Mouse (Mus musculus) liver, embryonic 13.5 days (tissue): Measurements from ENCODE around the gene Hcn2. TPM values are rescaled to one million over a fixed set of nuclear protein-coding genes. Genes with fewer than 3 reads are reported as not detected.
A peak's percentile ranks its signal among the peaks of the same experiment; 100 is the strongest.

ENCODE experiments used
- ATAC-seq: fragments of 200-750 bp; cut with Nextera tagmentation; 2 replicates; pipeline ENCODE4 v1.8.0; 2017; ENCODE audit warnings: low read depth, mild to moderate bottlenecking, moderate number of reproducible peaks, moderate library complexity
- DNase-seq: peaks from one replicate; pipeline ENCODE4 v3.0.0; 2022
- H3K27ac ChIP-seq: fragments of 300-500 bp; sonication (generic); 2 replicates; pipeline ENCODE4 v1.5.1; 2015; ENCODE audit warnings: moderate library complexity, mild to moderate bottlenecking, inconsistent platforms
- H3K27me3 ChIP-seq: fragments of 300-500 bp; sonication (generic); 2 replicates; pipeline ENCODE4 v1.6.1; 2015; ENCODE audit warnings: mild to moderate bottlenecking, inconsistent platforms
- H3K36me3 ChIP-seq: fragments of 300-500 bp; sonication (generic); 2 replicates; pipeline ENCODE4 v1.6.1; 2015; ENCODE audit warnings: mild to moderate bottlenecking, inconsistent platforms
- H3K4me1 ChIP-seq: fragments of 300-500 bp; sonication (generic); replicated peaks from 2 replicates; pipeline ENCODE4 v1.6.1; 2015; ENCODE audit warnings: inconsistent platforms
- H3K4me2 ChIP-seq: fragments of 300-500 bp; sonication (generic); 2 replicates; pipeline ENCODE4 v1.6.1; 2015; ENCODE audit warnings: inconsistent platforms, mild to moderate bottlenecking, moderate library complexity
- H3K4me3 ChIP-seq: fragments of 300-500 bp; sonication (generic); replicated peaks from 2 replicates; pipeline ENCODE4 v1.5.1; 2015; ENCODE audit warnings: mild to moderate bottlenecking, inconsistent platforms
- H3K9ac ChIP-seq: fragments of 300-500 bp; sonication (generic); 2 replicates; pipeline ENCODE4 v1.6.1; 2015; ENCODE audit warnings: mild to moderate bottlenecking, inconsistent platforms
- H3K9me3 ChIP-seq: fragments of 300-500 bp; sonication (generic); replicated peaks from 2 replicates; pipeline ENCODE4 v1.6.1; 2016; ENCODE audit warnings: inconsistent platforms
- WGBS: fragments of 180-500 bp; shearing (Covaris S2); methylation state at CpG from one replicate; pipeline ENCODE4 v1.1.7; 2015; ENCODE audit not compliant: insufficient replicate concordance; 5-methylcytosine and 5-hydroxymethylcytosine counted together
- polyA plus RNA-seq: library from polyadenylated mRNA; unstranded; fragments of >200 nt; fragmentation: Nextera tagmentation; extraction: Ambion mirVana; gene quantifications from 2 replicates; pipeline ENCODE4 v1.2.1, GENCODE M21; 2015

Hcn2 gene
- polyA plus RNA-seq, 1 experiment from 2014 or later = not detected

- WGBS = 25% methylated on average over 2 of the region's 2 CpGs
- Histone ChIP-seq H3K9ac (no peak overlapping the region), H3K9me3 (no peaks in the 10 kb centered on the region; the same call in 1 of the 2 replicates), H3K36me3 (no peaks in the 10 kb centered on the region), H3K27ac (no peak overlapping the region), H3K4me2 (peak overlapping the region; percentile 75), H3K4me1 (peaks cover 39% of the 10 kb centered on the region), H3K27me3 (peaks cover 62% of the 10 kb centered on the region), H3K4me3 (no peak overlapping the region)
- no peak for ATAC-seq
- DNase-seq = no peak
These were observed 62.8 kb downstream of the Hcn2 start for GRCm38 (mm10) chr10:79779193-79779592.

- Histone ChIP-seq H3K27me3 (peaks cover 68% of the 10 kb centered on the region), H3K9ac (no peak overlapping the region), H3K4me3 (peak overlapping the region; percentile 54), H3K9me3 (no peaks in the 10 kb centered on the region; the same call in 1 of the 2 replicates), H3K36me3 (no peaks in the 10 kb centered on the region), H3K4me1 (peaks cover 39% of the 10 kb centered on the region), H3K4me2 (peak overlapping the region; percentile 75), H3K27ac (peak overlapping the region; percentile 47)
- peak; percentile 96 for DNase-seq
- ATAC-seq = peak; percentile 85
- 2% methylated on average over 55 of the region's 55 CpGs for WGBS
These were observed 63.6 kb downstream of the Hcn2 start for GRCm38 (mm10) chr10:79779784-79780663.

DNA sequence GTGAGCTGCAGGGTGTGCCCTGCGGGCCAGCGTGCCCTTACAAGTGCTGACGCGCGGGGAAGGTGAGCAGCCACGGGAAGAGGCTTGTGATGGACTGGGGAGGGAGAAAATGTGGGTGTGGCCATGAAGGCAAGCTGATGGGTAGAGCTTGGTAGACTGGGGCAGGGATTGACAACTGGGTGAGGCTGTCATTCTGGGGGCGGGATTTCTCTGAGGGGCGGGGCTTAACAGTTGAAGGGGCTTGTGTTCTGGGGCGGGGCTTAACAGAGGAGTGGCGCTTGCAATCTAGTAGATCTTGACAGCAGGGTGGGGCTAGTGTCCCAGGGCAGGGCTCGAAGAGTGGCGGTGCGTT lies 64.2 kb downstream of the Hcn2 start:
- Histone ChIP-seq H3K27me3 (peaks cover 68% of the 10 kb centered on the region), H3K4me2 (peak overlapping the region; percentile 75), H3K4me3 (peak overlapping the region; percentile 54), H3K4me1 (peaks cover 39% of the 10 kb centered on the region), H3K9ac (no peak overlapping the region), H3K27ac (peak overlapping the region; percentile 47), H3K36me3 (no peaks in the 10 kb centered on the region), H3K9me3 (no peaks in the 10 kb centered on the region)
- DNase-seq = no peak
- WGBS = under 1% methylated on average over 13 of the region's 13 CpGs
- no peak for ATAC-seq

DNA sequence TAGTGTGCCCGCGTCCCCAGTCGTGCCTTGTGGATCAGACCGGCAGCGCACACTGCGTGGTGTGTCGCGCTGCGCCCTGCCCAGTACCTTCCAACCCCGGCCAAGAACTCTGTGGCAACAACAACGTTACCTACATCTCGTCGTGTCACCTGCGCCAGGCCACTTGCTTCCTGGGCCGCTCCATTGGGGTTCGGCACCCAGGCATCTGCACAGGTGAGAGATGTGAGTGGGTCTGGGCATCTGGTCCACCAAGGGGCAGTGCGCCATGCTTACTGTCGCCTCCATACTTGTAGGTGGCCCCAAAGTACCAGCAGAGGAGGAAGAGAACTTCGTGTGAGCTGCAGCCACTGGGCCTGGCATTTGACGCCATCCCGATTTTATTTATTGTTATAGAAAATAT lies 64.7 kb downstream of the Hcn2 start:
- no peak overlapping the region for H3K27ac ChIP-seq
- WGBS = 24% methylated on average over 21 of the region's 21 CpGs
- H3K27me3 ChIP-seq = peaks cover 67% of the 10 kb centered on the region
- peaks cover 39% of the 10 kb centered on the region for H3K4me1 ChIP-seq
- DNase-seq = no peak
- no peaks in the 10 kb centered on the region for H3K9me3 ChIP-seq
- no peaks in the 10 kb centered on the region for H3K36me3 ChIP-seq
- peak overlapping the region; percentile 54 for H3K4me3 ChIP-seq
- no peak for ATAC-seq
- peak overlapping the region; percentile 75 for H3K4me2 ChIP-seq
- H3K9ac ChIP-seq = no peak overlapping the region

- no peak overlapping the region for H3K4me2 ChIP-seq
- H3K27me3 ChIP-seq = peaks cover 59% of the 10 kb centered on the region
- 54% methylated on average over 5 of the region's 5 CpGs for WGBS
- H3K9me3 ChIP-seq = no peaks in the 10 kb centered on the region
- no peaks in the 10 kb centered on the region for H3K36me3 ChIP-seq
- DNase-seq (no peak), ATAC-seq (no peak)
- peaks cover 37% of the 10 kb centered on the region for H3K4me1 ChIP-seq
- no peak overlapping the region for H3K9ac ChIP-seq
- no peak overlapping the region for H3K27ac ChIP-seq
- no peak overlapping the region for H3K4me3 ChIP-seq
These were observed 65.5 kb downstream of the Hcn2 start for GRCm38 (mm10) chr10:79781956-79782355.

DNA sequence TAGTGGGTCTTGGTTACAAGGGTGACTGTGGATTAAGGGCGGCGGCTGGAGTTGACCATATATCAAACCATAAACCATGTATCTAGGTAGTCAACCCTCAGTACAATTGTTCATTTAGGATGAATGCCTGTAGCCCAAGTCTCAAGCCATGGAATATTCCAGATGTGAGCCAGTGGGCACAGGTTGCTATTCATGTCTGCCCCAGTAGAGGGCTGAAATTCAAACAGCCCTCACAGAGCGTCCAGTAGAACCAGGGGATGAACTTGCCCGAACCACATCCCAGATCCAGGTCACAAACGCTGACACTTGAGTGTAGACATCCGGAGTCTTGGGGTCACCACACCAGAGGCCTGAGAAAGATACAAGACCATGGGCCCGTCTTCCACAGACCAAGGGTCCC lies 66.6 kb downstream of the Hcn2 start:
- H3K27ac ChIP-seq = no peak overlapping the region
- H3K27me3 ChIP-seq = peaks cover 48% of the 10 kb centered on the region
- H3K36me3 ChIP-seq = no peaks in the 10 kb centered on the region
- no peak overlapping the region for H3K4me3 ChIP-seq
- H3K9me3 ChIP-seq = no peaks in the 10 kb centered on the region
- peaks cover 29% of the 10 kb centered on the region for H3K4me1 ChIP-seq
- 60% methylated on average over 7 of the region's 7 CpGs for WGBS
- DNase-seq = no peak
- H3K4me2 ChIP-seq = no peak overlapping the region
- no peak for ATAC-seq
- H3K9ac ChIP-seq = no peak overlapping the region

DNA sequence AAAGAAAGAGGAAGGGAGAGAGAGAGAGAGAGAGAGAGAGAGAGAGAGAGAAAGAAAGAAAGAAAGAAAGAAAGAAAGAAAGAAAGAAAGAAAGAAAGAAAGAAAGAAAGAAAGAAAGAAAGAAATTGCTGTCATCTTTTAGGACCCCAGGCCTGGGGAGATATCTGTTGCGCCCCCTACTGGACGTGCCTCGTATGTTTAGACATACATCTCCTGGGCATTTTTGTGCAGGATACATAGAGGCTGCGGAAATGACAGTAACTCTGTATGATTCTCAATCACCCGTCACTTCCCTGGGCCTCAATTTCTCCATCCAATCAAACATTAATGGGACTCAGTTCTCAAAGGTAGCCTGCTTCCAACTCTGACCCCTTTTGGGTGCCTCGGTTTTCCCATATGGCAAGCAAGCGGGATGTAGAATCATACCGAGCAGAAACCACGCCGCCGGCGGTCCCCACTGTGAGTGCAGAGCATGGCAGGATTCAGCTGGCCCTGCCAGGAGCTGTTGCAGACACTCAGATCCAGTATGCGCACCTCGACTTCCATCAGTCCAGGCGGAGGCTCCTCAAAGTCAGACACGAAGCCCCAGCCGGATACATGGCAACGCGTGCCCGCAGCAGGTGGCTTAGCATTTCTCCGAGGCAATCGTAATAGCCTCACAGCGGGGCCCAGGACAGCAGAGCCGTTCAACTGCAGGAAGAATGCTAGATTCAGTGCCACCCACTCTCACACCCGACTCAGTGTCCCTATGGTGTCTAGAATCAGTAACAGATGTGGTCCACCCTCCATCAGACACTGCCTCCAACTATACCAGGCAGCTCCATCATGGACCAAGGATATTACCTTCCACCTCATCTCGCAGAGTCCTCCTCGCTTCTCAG lies 67.7 kb downstream of the Hcn2 start:
- peak; percentile 45 for DNase-seq
- H3K9me3 ChIP-seq = no peaks in the 10 kb centered on the region
- WGBS = 44% methylated on average over 27 of the region's 27 CpGs
- H3K9ac ChIP-seq = no peak overlapping the region
- no peak for ATAC-seq
- no peak overlapping the region for H3K27ac ChIP-seq
- no peaks in the 10 kb centered on the region for H3K36me3 ChIP-seq
- peaks cover 37% of the 10 kb centered on the region for H3K27me3 ChIP-seq
- H3K4me1 ChIP-seq = peaks cover 29% of the 10 kb centered on the region
- no peak overlapping the region for H3K4me3 ChIP-seq
- no peak overlapping the region for H3K4me2 ChIP-seq

Other genes starting within 250 kb of the Hcn2 start
- not detected in 2 replicates for gene Vmn2r83, start 247.9 kb upstream of the Hcn2 start, polyA plus RNA-seq
- gene Plpp2, start 182.8 kb upstream of the Hcn2 start, polyA plus RNA-seq = 19.9 and 20.0 TPM in 2 replicates
- 11.2 and 11.7 TPM in 2 replicates for gene Mier2, start 161.4 kb upstream of the Hcn2 start, polyA plus RNA-seq
- gene Theg, start 129.3 kb upstream of the Hcn2 start, polyA plus RNA-seq = not detected in 2 replicates
- not detected in 2 replicates for gene C2cd4c, start 102.6 kb upstream of the Hcn2 start, polyA plus RNA-seq
- 0.28 and 0.29 TPM in 2 replicates for gene Shc2, start 78.7 kb upstream of the Hcn2 start, polyA plus RNA-seq
- not detected in 2 replicates for gene Odf3l2, start 70.9 kb upstream of the Hcn2 start, polyA plus RNA-seq
- 0.24 and 0.27 TPM in 2 replicates for gene Madcam1, start 52.1 kb upstream of the Hcn2 start, polyA plus RNA-seq
- gene Tpgs1, start 47.3 kb upstream of the Hcn2 start, polyA plus RNA-seq = 25.3 and 27.5 TPM in 2 replicates
- gene Cdc34, start 34.4 kb upstream of the Hcn2 start, polyA plus RNA-seq = 164 and 166 TPM in 2 replicates
- gene Gzmm, start 27.6 kb upstream of the Hcn2 start, polyA plus RNA-seq = 0.22 and 0.32 TPM in 2 replicates
- gene Bsg, start 12.1 kb upstream of the Hcn2 start, polyA plus RNA-seq = 903 and 946 TPM in 2 replicates
- gene Polrmt, start 29.9 kb downstream of the Hcn2 start, polyA plus RNA-seq = 20.0 and 20.8 TPM in 2 replicates
- gene Fgf22, start 38.4 kb downstream of the Hcn2 start, polyA plus RNA-seq = not detected in 2 replicates
- 43.7 and 48.5 TPM in 2 replicates for gene Rnf126, start 50.3 kb downstream of the Hcn2 start, polyA plus RNA-seq
- gene Fstl3, start 60.6 kb downstream of the Hcn2 start, polyA plus RNA-seq = 0.58 and 0.68 TPM in 2 replicates
- 2.6 and 3.2 TPM in 2 replicates for gene Prss57, start 74.3 kb downstream of the Hcn2 start, polyA plus RNA-seq
- gene Palm, start 76.9 kb downstream of the Hcn2 start, polyA plus RNA-seq = 7.1 and 7.4 TPM in 2 replicates
- gene Misp, start 104.4 kb downstream of the Hcn2 start, polyA plus RNA-seq = 0.25 and 0.75 TPM in 2 replicates
- 136 and 175 TPM in 2 replicates for gene Ptbp1, start 137.8 kb downstream of the Hcn2 start, polyA plus RNA-seq
- 54.8 and 64.6 TPM in 2 replicates for gene Prtn3, start 157.8 kb downstream of the Hcn2 start, polyA plus RNA-seq
- gene Plppr3, start 158.0 kb downstream of the Hcn2 start, polyA plus RNA-seq = 5.7 and 5.8 TPM in 2 replicates
- 47.1 and 59.3 TPM in 2 replicates for gene Elane, start 169.6 kb downstream of the Hcn2 start, polyA plus RNA-seq
- gene Cfd, start 174.2 kb downstream of the Hcn2 start, polyA plus RNA-seq = not detected in 2 replicates
- gene Med16, start 192.3 kb downstream of the Hcn2 start, polyA plus RNA-seq = 16.9 and 19.0 TPM in 2 replicates
- 11.3 TPM in 1 of 2 replicates, not detected in the other for gene Gm26602, start 194.2 kb downstream of the Hcn2 start, polyA plus RNA-seq
- gene Kiss1r, start 200.3 kb downstream of the Hcn2 start, polyA plus RNA-seq = 0.19 and 0.28 TPM in 2 replicates
- gene R3hdm4, start 204.6 kb downstream of the Hcn2 start, polyA plus RNA-seq = 63.0 and 63.8 TPM in 2 replicates
- gene Arid3a, start 210.4 kb downstream of the Hcn2 start, polyA plus RNA-seq = 5.4 and 5.7 TPM in 2 replicates
- 78.2 and 83.0 TPM in 2 replicates for gene Wdr18, start 243.5 kb downstream of the Hcn2 start, polyA plus RNA-seq